Mouse (Mus musculus): ENCODE measurements around the gene Atp6v0d1.

Gene Atp6v0d1

GRCm38 (mm10) chr8:105499787-105500186, 66.1 kb downstream of the Atp6v0d1 start:
- no peak for DNase-seq (ENCODE audit: low spot score)

GRCm38 (mm10) chr8:105496439-105497180, 69.2 kb downstream of the Atp6v0d1 start, which contains the start of gene Zdhhc1:
Gene Zdhhc1 (minus strand): TSS chr8:105496902.
- DNase-seq (ENCODE audit: low spot score): peak; percentile 92

- no peak for DNase-seq (ENCODE audit: low spot score)
Observed at GRCm38 (mm10) chr8:105495350-105496302, 70.2 kb downstream of the Atp6v0d1 start.

GRCm38 (mm10) chr8:105494566-105494965, 71.3 kb downstream of the Atp6v0d1 start:
- no peak for DNase-seq (ENCODE audit: low spot score)

GRCm38 (mm10) chr8:105493495-105493894, 72.4 kb downstream of the Atp6v0d1 start:
- no peak for DNase-seq (ENCODE audit: low spot score)

GRCm38 (mm10) chr8:105489281-105489680, 76.6 kb downstream of the Atp6v0d1 start:
- DNase-seq (ENCODE audit: low spot score): no peak

- no peak for DNase-seq (ENCODE audit: low spot score)
Observed at GRCm38 (mm10) chr8:105488082-105488481, 77.8 kb downstream of the Atp6v0d1 start.

- no peak for DNase-seq (ENCODE audit: low spot score)
Observed at GRCm38 (mm10) chr8:105484392-105484791, 81.5 kb downstream of the Atp6v0d1 start.

- DNase-seq (ENCODE audit: low spot score): no peak
Observed at GRCm38 (mm10) chr8:105484030-105484368, 81.8 kb downstream of the Atp6v0d1 start.

GRCm38 (mm10) chr8:105483212-105484029, 82.4 kb downstream of the Atp6v0d1 start:
- DNase-seq (ENCODE audit: low spot score): no peak

GRCm38 (mm10) chr8:105482123-105482522, 83.7 kb downstream of the Atp6v0d1 start:
- no peak for DNase-seq (ENCODE audit: low spot score)

- DNase-seq (ENCODE audit: low spot score): no peak
Observed at GRCm38 (mm10) chr8:105481453-105481852, 84.4 kb downstream of the Atp6v0d1 start.

- DNase-seq (ENCODE audit: low spot score): no peak
Observed at GRCm38 (mm10) chr8:105481013-105481412, 84.8 kb downstream of the Atp6v0d1 start.

- DNase-seq (ENCODE audit: low spot score): no peak
Observed at GRCm38 (mm10) chr8:105477792-105478191, 88.1 kb downstream of the Atp6v0d1 start.

- DNase-seq (ENCODE audit: low spot score): no peak
Observed at GRCm38 (mm10) chr8:105476628-105477413, 89.0 kb downstream of the Atp6v0d1 start.

- no peak for DNase-seq (ENCODE audit: low spot score)
Observed at GRCm38 (mm10) chr8:105476161-105476560, 89.7 kb downstream of the Atp6v0d1 start.

- DNase-seq (ENCODE audit: low spot score): no peak
Observed at GRCm38 (mm10) chr8:105475742-105476141, 90.1 kb downstream of the Atp6v0d1 start.

- no peak for DNase-seq (ENCODE audit: low spot score)
Observed at GRCm38 (mm10) chr8:105475254-105475653, 90.6 kb downstream of the Atp6v0d1 start.

- no peak for DNase-seq (ENCODE audit: low spot score)
Observed at GRCm38 (mm10) chr8:105474680-105475079, 91.2 kb downstream of the Atp6v0d1 start.
